Mouse (Mus musculus) forebrain, embryonic 14.5 days (tissue): ENCODE results near the gene Rabep2. TPM values are rescaled to one million over a fixed set of nuclear protein-coding genes. Genes with fewer than 3 reads are reported as not detected.

Experiments
- ATAC-seq: fragments of 200-750 bp; cut with Nextera tagmentation; 2 replicates; pipeline ENCODE4 v1.8.0; 2017; ENCODE audit warnings: mild to moderate bottlenecking, moderate library complexity
- DNase-seq: peaks from one replicate; pipeline ENCODE4 v3.0.0-alpha.2; 2015; ENCODE audit warnings: low spot score
- H3K27ac ChIP-seq: fragments of 300-500 bp; sonication (generic); 2 replicates; pipeline ENCODE4 v1.5.1; 2014; ENCODE audit warnings: low read depth, mild to moderate bottlenecking, control low read depth, low read length, moderate library complexity
- H3K27me3 ChIP-seq: fragments of 300-500 bp; sonication (generic); replicated peaks from 2 replicates; pipeline ENCODE4 v1.6.1; 2014; ENCODE audit warnings: low read length, control low read depth, mixed read lengths; ENCODE audit not compliant: control insufficient read depth, insufficient read depth
- H3K36me3 ChIP-seq: fragments of 300-500 bp; sonication (generic); 2 replicates; pipeline ENCODE4 v1.6.1; 2014; ENCODE audit warnings: low read length, control low read depth; ENCODE audit not compliant: control insufficient read depth, insufficient read depth
- H3K4me1 ChIP-seq: fragments of 300-500 bp; sonication (generic); 2 replicates; pipeline ENCODE4 v1.6.1; 2014; ENCODE audit warnings: antibody characterized with exemption, low read length, control low read depth; ENCODE audit not compliant: control insufficient read depth, insufficient read depth
- H3K4me2 ChIP-seq: fragments of 300-500 bp; sonication (generic); 2 replicates; pipeline ENCODE4 v1.6.1; 2014; ENCODE audit warnings: mild to moderate bottlenecking, control low read depth, low read length
- H3K4me3 ChIP-seq: fragments of 300-500 bp; sonication (generic); 2 replicates; pipeline ENCODE4 v1.5.1; 2014; ENCODE audit warnings: low read depth, low read length, control low read depth
- H3K9ac ChIP-seq: fragments of 300-500 bp; sonication (generic); 2 replicates; pipeline ENCODE4 v1.6.1; 2014; ENCODE audit warnings: mild to moderate bottlenecking, low read length, control low read depth, moderate library complexity
- H3K9me3 ChIP-seq: fragments of 300-500 bp; sonication (generic); replicated peaks from 2 replicates; pipeline ENCODE4 v1.6.1; 2016; ENCODE audit warnings: low read length, control low read depth, mixed read lengths; ENCODE audit not compliant: control insufficient read depth
- WGBS: fragments of 180-500 bp; shearing (Covaris S2); extraction: QIAGEN DNeasy Blood & Tissue Kit; methylation state at CpG from one replicate; pipeline ENCODE4 v1.1.7; 2014; 5-methylcytosine and 5-hydroxymethylcytosine counted together
- polyA plus RNA-seq: library from polyadenylated mRNA; unstranded; fragments of >200 nt; fragmentation: Nextera tagmentation; extraction: Ambion mirVana; gene quantifications from 2 replicates; pipeline ENCODE4 v1.2.1, GENCODE M21; 2014

Gene Rabep2
- polyA plus RNA-seq, 1 experiment from 2014 or later, result 15.6 TPM

GRCm38 (mm10) chr7:126464121-126464520, 35.6 kb downstream of the Rabep2 start:
- Histone ChIP-seq H3K9me3 (no peaks in the 10 kb centered on the region), H3K4me2 (no peak overlapping the region), H3K4me3 (no peak overlapping the region), H3K27me3 (no peaks in the 10 kb centered on the region), H3K9ac (no peak overlapping the region), H3K27ac (no peak overlapping the region), H3K36me3 (peaks cover 30% of the 10 kb centered on the region), H3K4me1 (no peaks in the 10 kb centered on the region)
- 67% methylated on average over 4 of the region's 4 CpGs for WGBS
- DNase-seq (no peak), ATAC-seq (no peak)

- H3K4me2 ChIP-seq, result no peak overlapping the region
- H3K9me3 ChIP-seq, result no peaks in the 10 kb centered on the region
- DNase-seq (no peak), ATAC-seq (no peak)
- peaks cover 37% of the 10 kb centered on the region for H3K36me3 ChIP-seq
- no peak overlapping the region for H3K9ac ChIP-seq
- 49% methylated on average over 5 of the region's 5 CpGs for WGBS
- H3K27ac ChIP-seq, result no peak overlapping the region
- no peak overlapping the region for H3K4me3 ChIP-seq
- H3K4me1 ChIP-seq, result no peaks in the 10 kb centered on the region
- H3K27me3 ChIP-seq, result no peaks in the 10 kb centered on the region
These were observed 36.3 kb downstream of the Rabep2 start for GRCm38 (mm10) chr7:126464836-126465235.

GRCm38 (mm10) chr7:126465246-126466030, 36.9 kb downstream of the Rabep2 start:
- 63% methylated on average over 7 of the region's 7 CpGs for WGBS
- Histone ChIP-seq H3K27ac (no peak overlapping the region), H3K9me3 (no peaks in the 10 kb centered on the region), H3K9ac (no peak overlapping the region), H3K36me3 (peaks cover 41% of the 10 kb centered on the region), H3K4me2 (no peak overlapping the region), H3K4me3 (no peak overlapping the region), H3K27me3 (no peaks in the 10 kb centered on the region), H3K4me1 (no peaks in the 10 kb centered on the region)
- no peak for ATAC-seq
- no peak for DNase-seq

- Histone ChIP-seq H3K36me3 (peaks cover 48% of the 10 kb centered on the region), H3K4me1 (no peaks in the 10 kb centered on the region), H3K4me2 (no peak overlapping the region), H3K4me3 (no peak overlapping the region), H3K9ac (no peak overlapping the region), H3K9me3 (no peaks in the 10 kb centered on the region), H3K27me3 (no peaks in the 10 kb centered on the region), H3K27ac (no peak overlapping the region)
- 74% methylated on average over 9 of the region's 9 CpGs for WGBS
- ATAC-seq (no peak), DNase-seq (no peak)
These were observed 37.6 kb downstream of the Rabep2 start for GRCm38 (mm10) chr7:126466116-126466515.

GRCm38 (mm10) chr7:126466707-126467106, 38.1 kb downstream of the Rabep2 start:
- peaks cover 54% of the 10 kb centered on the region for H3K36me3 ChIP-seq
- H3K9me3 ChIP-seq, result no peaks in the 10 kb centered on the region
- WGBS, result 91% methylated on average over 5 of the region's 5 CpGs
- no peak overlapping the region for H3K9ac ChIP-seq
- H3K27me3 ChIP-seq, result no peaks in the 10 kb centered on the region
- ATAC-seq, result no peak
- no peak overlapping the region for H3K4me2 ChIP-seq
- no peak overlapping the region for H3K4me3 ChIP-seq
- H3K4me1 ChIP-seq, result no peaks in the 10 kb centered on the region
- DNase-seq, result no peak
- H3K27ac ChIP-seq, result no peak overlapping the region

- Histone ChIP-seq H3K4me1 (no peaks in the 10 kb centered on the region), H3K9me3 (no peaks in the 10 kb centered on the region), H3K27ac (no peak overlapping the region), H3K4me2 (no peak overlapping the region), H3K9ac (no peak overlapping the region), H3K27me3 (no peaks in the 10 kb centered on the region), H3K36me3 (peaks cover 59% of the 10 kb centered on the region), H3K4me3 (no peak overlapping the region)
- no peak for ATAC-seq
- peak; percentile 27 for DNase-seq
- WGBS, result 64% methylated on average over 5 of the region's 5 CpGs
These were observed 38.7 kb downstream of the Rabep2 start for GRCm38 (mm10) chr7:126467271-126467670.

- DNase-seq (no peak), ATAC-seq (no peak)
- WGBS, result 94% methylated on average over 18 of the region's 18 CpGs
- Histone ChIP-seq H3K4me2 (no peak overlapping the region), H3K9ac (no peak overlapping the region), H3K27ac (no peak overlapping the region), H3K4me3 (no peak overlapping the region), H3K36me3 (peaks cover 66% of the 10 kb centered on the region), H3K27me3 (no peaks in the 10 kb centered on the region), H3K9me3 (no peaks in the 10 kb centered on the region), H3K4me1 (no peaks in the 10 kb centered on the region)
These were observed 39.5 kb downstream of the Rabep2 start for GRCm38 (mm10) chr7:126467834-126468627.

- Histone ChIP-seq H3K36me3 (peaks cover 66% of the 10 kb centered on the region), H3K27ac (no peak overlapping the region), H3K27me3 (no peaks in the 10 kb centered on the region), H3K4me1 (peaks cover 7% of the 10 kb centered on the region; the same call in 1 of the 2 replicates), H3K9me3 (no peaks in the 10 kb centered on the region), H3K4me2 (no peak overlapping the region), H3K4me3 (no peak overlapping the region), H3K9ac (no peak overlapping the region)
- 94% methylated on average over 6 of the region's 6 CpGs for WGBS
- no peak for ATAC-seq
- no peak for DNase-seq
These were observed 41.5 kb downstream of the Rabep2 start for GRCm38 (mm10) chr7:126470077-126470476.

GRCm38 (mm10) chr7:126471361-126471760, 42.8 kb downstream of the Rabep2 start:
- Histone ChIP-seq H3K4me1 (peaks cover 7% of the 10 kb centered on the region; the same call in 1 of the 2 replicates), H3K4me3 (no peak overlapping the region), H3K9me3 (no peaks in the 10 kb centered on the region), H3K36me3 (peaks cover 64% of the 10 kb centered on the region), H3K4me2 (no peak overlapping the region), H3K9ac (no peak overlapping the region), H3K27me3 (no peaks in the 10 kb centered on the region), H3K27ac (no peak overlapping the region)
- 90% methylated on average over 5 of the region's 5 CpGs for WGBS
- no peak for ATAC-seq
- DNase-seq, result no peak
